Mouse (Mus musculus) neural tube, embryonic 12.5 days (tissue): ENCODE results near the gene Vash2. TPM values are rescaled to one million over a fixed set of nuclear protein-coding genes. Genes with fewer than 3 reads are reported as not detected.
A peak's percentile ranks its signal among the peaks of the same experiment; 100 is the strongest.

Experiments used
- ATAC-seq: fragments of 200-750 bp; cut with Nextera tagmentation; 2 replicates; pipeline ENCODE4 v1.8.0; 2017; ENCODE audit warnings: low read depth, mild to moderate bottlenecking, moderate TSS enrichment, moderate library complexity; ENCODE audit not compliant: low FRiP score
- H3K27ac ChIP-seq: fragments of 300-500 bp; sonication (generic); 2 replicates; pipeline ENCODE4 v1.5.1; 2016
- H3K27me3 ChIP-seq: fragments of 300-500 bp; sonication (generic); replicated peaks from 2 replicates; pipeline ENCODE4 v1.6.1; 2016; ENCODE audit warnings: mild to moderate bottlenecking
- H3K36me3 ChIP-seq: fragments of 300-500 bp; sonication (generic); 2 replicates; pipeline ENCODE4 v1.6.1; 2016; ENCODE audit warnings: mild to moderate bottlenecking
- H3K4me1 ChIP-seq: fragments of 300-500 bp; sonication (generic); 2 replicates; pipeline ENCODE4 v1.6.1; 2016
- H3K4me2 ChIP-seq: fragments of 300-500 bp; sonication (generic); replicated peaks from 2 replicates; pipeline ENCODE4 v1.6.1; 2016; ENCODE audit warnings: mild to moderate bottlenecking
- H3K4me3 ChIP-seq: fragments of 300-500 bp; sonication (generic); 2 replicates; pipeline ENCODE4 v1.5.1; 2016
- H3K9ac ChIP-seq: fragments of 300-500 bp; sonication (generic); 2 replicates; pipeline ENCODE4 v1.6.1; 2016; ENCODE audit warnings: mild to moderate bottlenecking
- H3K9me3 ChIP-seq: fragments of 300-500 bp; sonication (generic); 2 replicates; pipeline ENCODE4 v1.6.1; 2016; ENCODE audit warnings: mild to moderate bottlenecking
- WGBS: fragments of 180-500 bp; shearing (Covaris S2); methylation state at CpG from one replicate; pipeline ENCODE4 v1.1.7; 2016; 5-methylcytosine and 5-hydroxymethylcytosine counted together
- polyA plus RNA-seq: library from polyadenylated mRNA; unstranded; fragments of >200 nt; fragmentation: Nextera tagmentation; extraction: Ambion mirVana; gene quantifications from 2 replicates; pipeline ENCODE4 v1.2.1, GENCODE M21; 2016

The Vash2 gene
- polyA plus RNA-seq, 1 experiment from 2014 or later, result 82.9 TPM

- peak overlapping the region; percentile 85 for H3K4me2 ChIP-seq
- WGBS, result 78% methylated on average over 6 of the region's 6 CpGs
- H3K4me3 ChIP-seq, result peak overlapping the region; percentile 82
- H3K27ac ChIP-seq, result no peak overlapping the region
- H3K9me3 ChIP-seq, result no peaks in the 10 kb centered on the region
- peak overlapping the region; percentile 81 for H3K9ac ChIP-seq
- ATAC-seq, result no peak
- H3K4me1 ChIP-seq, result peaks cover 25% of the 10 kb centered on the region
- H3K27me3 ChIP-seq, result no peaks in the 10 kb centered on the region
- H3K36me3 ChIP-seq, result no peaks in the 10 kb centered on the region
Observed at GRCm38 (mm10) chr1:190910836-190911235, 68.3 kb downstream of the Vash2 start.

GRCm38 (mm10) chr1:190904714-190905113 lies 74.4 kb downstream of the Vash2 start:
- H3K27ac ChIP-seq, result no peak overlapping the region
- H3K27me3 ChIP-seq, result no peaks in the 10 kb centered on the region
- 94% methylated on average over 16 of the region's 16 CpGs for WGBS
- H3K9ac ChIP-seq, result no peak overlapping the region
- H3K4me1 ChIP-seq, result peaks cover 17% of the 10 kb centered on the region
- ATAC-seq, result no peak
- H3K4me2 ChIP-seq, result no peak overlapping the region
- no peak overlapping the region for H3K4me3 ChIP-seq
- H3K36me3 ChIP-seq, result peaks cover 20% of the 10 kb centered on the region
- H3K9me3 ChIP-seq, result no peaks in the 10 kb centered on the region

- peaks cover 13% of the 10 kb centered on the region for H3K4me1 ChIP-seq
- no peak overlapping the region for H3K4me2 ChIP-seq
- no peaks in the 10 kb centered on the region for H3K9me3 ChIP-seq
- no peaks in the 10 kb centered on the region for H3K27me3 ChIP-seq
- 97% methylated on average over 3 of the region's 3 CpGs for WGBS
- no peak overlapping the region for H3K9ac ChIP-seq
- H3K4me3 ChIP-seq, result no peak overlapping the region
- ATAC-seq, result no peak
- H3K36me3 ChIP-seq, result peaks cover 21% of the 10 kb centered on the region
- no peak overlapping the region for H3K27ac ChIP-seq
Observed at GRCm38 (mm10) chr1:190904136-190904535, 75.0 kb downstream of the Vash2 start.

GRCm38 (mm10) chr1:190901082-190901481 lies 78.0 kb downstream of the Vash2 start:
- ATAC-seq, result no peak

GRCm38 (mm10) chr1:190898899-190899575 lies 80.1 kb downstream of the Vash2 start:
- Histone ChIP-seq H3K9me3 (no peaks in the 10 kb centered on the region), H3K4me2 (no peak overlapping the region), H3K4me3 (no peak overlapping the region), H3K27ac (no peak overlapping the region), H3K9ac (no peak overlapping the region), H3K36me3 (peaks cover 46% of the 10 kb centered on the region), H3K4me1 (no peaks in the 10 kb centered on the region), H3K27me3 (no peaks in the 10 kb centered on the region)
- WGBS, result 84% methylated on average over 9 of the region's 9 CpGs
- no peak for ATAC-seq

More at GRCm38 (mm10) chr1:190901082-190901481, 78.0 kb downstream of the Vash2 start:
- Histone ChIP-seq H3K9ac (no peak overlapping the region), H3K27ac (no peak overlapping the region), H3K27me3 (no peaks in the 10 kb centered on the region), H3K4me1 (peaks cover 9% of the 10 kb centered on the region), H3K36me3 (peaks cover 52% of the 10 kb centered on the region), H3K4me2 (no peak overlapping the region), H3K4me3 (no peak overlapping the region), H3K9me3 (no peaks in the 10 kb centered on the region)
- WGBS, result 66% methylated on average over 2 of the region's 2 CpGs

- no peak overlapping the region for H3K4me3 ChIP-seq
- no peak for ATAC-seq
- WGBS, result 93% methylated on average over 3 of the region's 3 CpGs
- no peak overlapping the region for H3K27ac ChIP-seq
- H3K36me3 ChIP-seq, result peaks cover 42% of the 10 kb centered on the region
- H3K4me1 ChIP-seq, result no peaks in the 10 kb centered on the region
- H3K4me2 ChIP-seq, result no peak overlapping the region
- H3K9me3 ChIP-seq, result no peaks in the 10 kb centered on the region
- H3K9ac ChIP-seq, result no peak overlapping the region
- H3K27me3 ChIP-seq, result no peaks in the 10 kb centered on the region
Observed at GRCm38 (mm10) chr1:190898186-190898585, 80.9 kb downstream of the Vash2 start.

Other genes starting within 250 kb of the Vash2 start
- 24.7 and 26.4 TPM in 2 replicates for gene Rps6kc1, start 67.5 kb downstream of the Vash2 start, polyA plus RNA-seq
- 65.3 and 66.0 TPM in 2 replicates for gene Angel2, start 54.2 kb downstream of the Vash2 start, polyA plus RNA-seq
- 8.4 and 9.6 TPM in 2 replicates for gene Flvcr1, start 46.9 kb upstream of the Vash2 start, polyA plus RNA-seq
- gene Spata45, start 57.3 kb upstream of the Vash2 start, polyA plus RNA-seq, result 0.53 TPM in 1 of 2 replicates, not detected in the other
- gene Tatdn3, start 83.6 kb upstream of the Vash2 start, polyA plus RNA-seq, result 13.8 and 14.8 TPM in 2 replicates
- gene Nsl1, start 83.7 kb upstream of the Vash2 start, polyA plus RNA-seq, result 14.5 and 15.2 TPM in 2 replicates
- gene Batf3, start 118.6 kb upstream of the Vash2 start, polyA plus RNA-seq, result 2.8 and 4.2 TPM in 2 replicates
- not detected in 2 replicates for gene Fam71a, start 185.5 kb upstream of the Vash2 start, polyA plus RNA-seq
- gene Atf3, start 238.7 kb upstream of the Vash2 start, polyA plus RNA-seq, result 2.0 and 2.1 TPM in 2 replicates